Mouse (Mus musculus) urinary bladder, postnatal 25 days (tissue): ENCODE data around the gene Speg.
A peak's percentile ranks its signal among the peaks of the same experiment; 100 is the strongest.

Source experiments
- DNase-seq: peaks from one replicate; pipeline ENCODE4 v3.0.0; 2022; ENCODE audit warnings: low spot score

The Speg gene

GRCm38 (mm10) chr1:75442171-75442570, 67.1 kb downstream of the Speg start:
- DNase-seq = no peak

- DNase-seq = no peak
Observed at GRCm38 (mm10) chr1:75442811-75443210, 67.7 kb downstream of the Speg start.

GRCm38 (mm10) chr1:75443247-75444024, 68.3 kb downstream of the Speg start:
- no peak for DNase-seq

- no peak for DNase-seq
Observed at GRCm38 (mm10) chr1:75444208-75444607, 69.1 kb downstream of the Speg start.

- DNase-seq = no peak
Observed at GRCm38 (mm10) chr1:75445141-75445701, 70.1 kb downstream of the Speg start.

GRCm38 (mm10) chr1:75445751-75446611, 70.9 kb downstream of the Speg start:
- DNase-seq = peak; percentile 73

- no peak for DNase-seq
Observed at GRCm38 (mm10) chr1:75446656-75447055, 71.6 kb downstream of the Speg start.

GRCm38 (mm10) chr1:75447265-75448051, 72.4 kb downstream of the Speg start:
- no peak for DNase-seq

GRCm38 (mm10) chr1:75448052-75448431, 72.9 kb downstream of the Speg start:
- DNase-seq = no peak

GRCm38 (mm10) chr1:75448937-75449336, 73.8 kb downstream of the Speg start:
- no peak for DNase-seq

- no peak for DNase-seq
Observed at GRCm38 (mm10) chr1:75449377-75450135, 74.5 kb downstream of the Speg start.

GRCm38 (mm10) chr1:75450314-75451005, 75.4 kb downstream of the Speg start, which contains the start of gene Asic4:
Gene Asic4 (plus strand): TSS chr1:75450436.
- DNase-seq = no peak

GRCm38 (mm10) chr1:75451900-75452299, 76.8 kb downstream of the Speg start:
- no peak for DNase-seq

- DNase-seq = no peak
Observed at GRCm38 (mm10) chr1:75455433-75455832, 80.3 kb downstream of the Speg start.

GRCm38 (mm10) chr1:75455948-75456347, 80.9 kb downstream of the Speg start:
- no peak for DNase-seq

- no peak for DNase-seq
Observed at GRCm38 (mm10) chr1:75456746-75457564, 81.9 kb downstream of the Speg start.

- DNase-seq = no peak
Observed at GRCm38 (mm10) chr1:75457710-75458024, 82.6 kb downstream of the Speg start.

- DNase-seq = no peak
Observed at GRCm38 (mm10) chr1:75458025-75458788, 83.1 kb downstream of the Speg start.
